Mouse (Mus musculus) limb, embryonic 14.5 days (tissue): ENCODE measurements around the gene Gimap1. TPM values are rescaled to one million over a fixed set of nuclear protein-coding genes. Genes with fewer than 3 reads are reported as not detected.

Experiments
- ATAC-seq: fragments of 200-750 bp; cut with Nextera tagmentation; 2 replicates; pipeline ENCODE4 v1.8.0; 2017; ENCODE audit warnings: low read depth, moderate number of reproducible peaks, moderate TSS enrichment; ENCODE audit not compliant: low FRiP score
- DNase-seq: peaks from one replicate; pipeline ENCODE4 v3.0.0-alpha.2; 2015; ENCODE audit warnings: low spot score
- H3K27ac ChIP-seq: fragments of 300-500 bp; sonication (generic); replicated peaks from 2 replicates; pipeline ENCODE4 v1.5.1; 2014; ENCODE audit warnings: low read depth, mild to moderate bottlenecking, low read length, moderate library complexity, mixed read lengths
- H3K27me3 ChIP-seq: fragments of 300-500 bp; sonication (generic); 2 replicates; pipeline ENCODE4 v1.6.1; 2014; ENCODE audit warnings: low read length, mixed read lengths; ENCODE audit not compliant: control insufficient read depth, insufficient read depth
- H3K36me3 ChIP-seq: fragments of 300-500 bp; sonication (generic); 2 replicates; pipeline ENCODE4 v1.6.1; 2014; ENCODE audit warnings: mild to moderate bottlenecking, low read length, moderate library complexity, mixed read lengths; ENCODE audit not compliant: control insufficient read depth, insufficient read depth
- H3K4me1 ChIP-seq: fragments of 300-500 bp; sonication (generic); 2 replicates; pipeline ENCODE4 v1.6.1; 2014; ENCODE audit warnings: antibody characterized with exemption, low read length, mixed read lengths; ENCODE audit not compliant: control insufficient read depth, insufficient read depth
- H3K4me2 ChIP-seq: fragments of 300-500 bp; sonication (generic); replicated peaks from 2 replicates; pipeline ENCODE4 v1.6.1; 2014; ENCODE audit warnings: low read depth, mild to moderate bottlenecking, low read length, moderate library complexity; ENCODE audit not compliant: severe bottlenecking
- H3K4me3 ChIP-seq: fragments of 300-500 bp; sonication (generic); replicated peaks from 2 replicates; pipeline ENCODE4 v1.5.1; 2014; ENCODE audit warnings: low read length
- H3K9ac ChIP-seq: fragments of 300-500 bp; sonication (generic); 2 replicates; pipeline ENCODE4 v1.6.1; 2014; ENCODE audit warnings: mild to moderate bottlenecking, low read depth, low read length, moderate library complexity; ENCODE audit not compliant: severe bottlenecking
- H3K9me3 ChIP-seq: fragments of 300-500 bp; sonication (generic); 2 replicates; pipeline ENCODE4 v1.6.1; 2016; ENCODE audit warnings: low read length; ENCODE audit not compliant: control insufficient read depth
- POLR2A ChIP-seq: fragments of 200-500 bp; IDR thresholded peaks from 2 replicates; pipeline ENCODE4 v1.8.0; 2012; ENCODE audit warnings: inconsistent platforms, mild to moderate bottlenecking, moderate library complexity, borderline replicate concordance; ENCODE audit not compliant: insufficient read depth, insufficient read length; ENCODE audit errors: extremely low read depth
- WGBS: fragments of 180-500 bp; shearing (Covaris S2); extraction: QIAGEN DNeasy Blood & Tissue Kit; methylation state at CpG from one replicate; pipeline ENCODE4 v1.1.7; 2014; 5-methylcytosine and 5-hydroxymethylcytosine counted together
- polyA plus RNA-seq, 2 experiments: library from polyadenylated mRNA; depleted of rRNA in 1 of 2; stranded (reverse) in 1 of 2; unstranded in 1 of 2; fragments of >200 nt; fragmentation: Nextera tagmentation in 1 of 2; extraction: Ambion mirVana in 1 of 2; gene quantifications; 2 replicates each; pipeline versions ENCODE4 v1.2.1 to v1.2.3; 2012 to 2014

Gimap1 gene
- polyA plus RNA-seq, 2 experiments: 4.0 to 11.9 TPM

GRCm38 (mm10) chr6:48785601-48786000 lies 46.7 kb downstream of the Gimap1 start:
- H3K36me3 ChIP-seq: no peaks in the 10 kb centered on the region
- no peak overlapping the region for H3K4me3 ChIP-seq
- H3K9ac ChIP-seq: no peak overlapping the region
- no peaks in the 10 kb centered on the region for H3K4me1 ChIP-seq
- WGBS: 63% methylated on average over 2 of the region's 2 CpGs
- no peaks in the 10 kb centered on the region for H3K27me3 ChIP-seq
- H3K27ac ChIP-seq: no peak overlapping the region
- H3K9me3 ChIP-seq: no peaks in the 10 kb centered on the region
- DNase-seq (no peak), ATAC-seq (no peak)
- no peak for TF ChIP-seq POLR2A
- no peak overlapping the region for H3K4me2 ChIP-seq

- WGBS: 80% methylated on average over 2 of the region's 2 CpGs
- no peaks in the 10 kb centered on the region for H3K36me3 ChIP-seq
- H3K4me3 ChIP-seq: no peak overlapping the region
- H3K27ac ChIP-seq: no peak overlapping the region
- H3K4me1 ChIP-seq: no peaks in the 10 kb centered on the region
- no peak for TF ChIP-seq POLR2A
- no peaks in the 10 kb centered on the region for H3K9me3 ChIP-seq
- no peaks in the 10 kb centered on the region for H3K27me3 ChIP-seq
- no peak for ATAC-seq
- H3K4me2 ChIP-seq: no peak overlapping the region
- DNase-seq: no peak
- no peak overlapping the region for H3K9ac ChIP-seq
Observed at GRCm38 (mm10) chr6:48787867-48788266, 49.0 kb downstream of the Gimap1 start.

Other genes starting within 250 kb of the Gimap1 start
- 11.0 and 13.1 TPM in 2 replicates for gene Atp6v0e2, start 201.4 kb upstream of the Gimap1 start, polyA plus RNA-seq (2012; rRNA removed)
- 7.8 and 8.7 TPM in 2 replicates for gene Atp6v0e2, start 201.4 kb upstream of the Gimap1 start, polyA plus RNA-seq (2014; fragmentation: Nextera tagmentation; extraction: Ambion mirVana)
- 17.6 and 18.4 TPM in 2 replicates for gene Lrrc61, start 184.3 kb upstream of the Gimap1 start, polyA plus RNA-seq (2012; rRNA removed)
- 5.9 and 6.7 TPM in 2 replicates for gene Lrrc61, start 184.3 kb upstream of the Gimap1 start, polyA plus RNA-seq (2014; fragmentation: Nextera tagmentation; extraction: Ambion mirVana)
- 15.2 and 19.7 TPM in 2 replicates for gene Rarres2, start 166.3 kb upstream of the Gimap1 start, polyA plus RNA-seq (2012; rRNA removed)
- gene Rarres2, start 166.3 kb upstream of the Gimap1 start, polyA plus RNA-seq (2014; fragmentation: Nextera tagmentation; extraction: Ambion mirVana): 16.1 and 21.3 TPM in 2 replicates
- 0.78 TPM in 1 of 2 replicates, not detected in the other for gene Gm45021, start 149.4 kb upstream of the Gimap1 start, polyA plus RNA-seq (2012; rRNA removed)
- gene Gm45021, start 149.4 kb upstream of the Gimap1 start, polyA plus RNA-seq (2014; fragmentation: Nextera tagmentation; extraction: Ambion mirVana): 0.94 TPM in 1 of 2 replicates, not detected in the other
- gene Repin1, start 145.2 kb upstream of the Gimap1 start, polyA plus RNA-seq (2012; rRNA removed): 35.2 and 55.3 TPM in 2 replicates
- 23.3 and 25.7 TPM in 2 replicates for gene Repin1, start 145.2 kb upstream of the Gimap1 start, polyA plus RNA-seq (2014; fragmentation: Nextera tagmentation; extraction: Ambion mirVana)
- not detected in 2 replicates for gene Gm44965, start 145.1 kb upstream of the Gimap1 start, polyA plus RNA-seq (2012; rRNA removed)
- gene Gm44965, start 145.1 kb upstream of the Gimap1 start, polyA plus RNA-seq (2014; fragmentation: Nextera tagmentation; extraction: Ambion mirVana): not detected in 2 replicates
- gene Zfp775, start 137.0 kb upstream of the Gimap1 start, polyA plus RNA-seq (2012; rRNA removed): 4.8 and 6.4 TPM in 2 replicates
- gene Zfp775, start 137.0 kb upstream of the Gimap1 start, polyA plus RNA-seq (2014; fragmentation: Nextera tagmentation; extraction: Ambion mirVana): 5.8 and 5.9 TPM in 2 replicates
- gene AI854703, start 112.3 kb upstream of the Gimap1 start, polyA plus RNA-seq (2012; rRNA removed): 1.1 and 1.5 TPM in 2 replicates
- 0.76 and 0.87 TPM in 2 replicates for gene AI854703, start 112.3 kb upstream of the Gimap1 start, polyA plus RNA-seq (2014; fragmentation: Nextera tagmentation; extraction: Ambion mirVana)
- 2.3 TPM in 2 replicates for gene Gimap8, start 91.8 kb upstream of the Gimap1 start, polyA plus RNA-seq (2012; rRNA removed)
- 0.40 and 0.70 TPM in 2 replicates for gene Gimap8, start 91.8 kb upstream of the Gimap1 start, polyA plus RNA-seq (2014; fragmentation: Nextera tagmentation; extraction: Ambion mirVana)
- 5.8 and 6.2 TPM in 2 replicates for gene Gimap9, start 62.9 kb upstream of the Gimap1 start, polyA plus RNA-seq (2012; rRNA removed)
- 6.0 and 6.2 TPM in 2 replicates for gene Gimap9, start 62.9 kb upstream of the Gimap1 start, polyA plus RNA-seq (2014; fragmentation: Nextera tagmentation; extraction: Ambion mirVana)
- 9.6 and 9.7 TPM in 2 replicates for gene Gimap4, start 54.5 kb upstream of the Gimap1 start, polyA plus RNA-seq (2012; rRNA removed)
- gene Gimap4, start 54.5 kb upstream of the Gimap1 start, polyA plus RNA-seq (2014; fragmentation: Nextera tagmentation; extraction: Ambion mirVana): 9.8 and 11.2 TPM in 2 replicates
- 11.4 and 15.0 TPM in 2 replicates for gene Gimap6, start 30.8 kb upstream of the Gimap1 start, polyA plus RNA-seq (2012; rRNA removed)
- gene Gimap6, start 30.8 kb upstream of the Gimap1 start, polyA plus RNA-seq (2014; fragmentation: Nextera tagmentation; extraction: Ambion mirVana): 17.7 and 19.9 TPM in 2 replicates
- gene Gm28053, start 20.4 kb upstream of the Gimap1 start, polyA plus RNA-seq (2012; rRNA removed): 0.82 TPM in 1 of 2 replicates, not detected in the other
- gene Gm28053, start 20.4 kb upstream of the Gimap1 start, polyA plus RNA-seq (2014; fragmentation: Nextera tagmentation; extraction: Ambion mirVana): 1.2 and 2.2 TPM in 2 replicates
- gene Gimap7, start 20.4 kb upstream of the Gimap1 start, polyA plus RNA-seq (2012; rRNA removed): not detected in 2 replicates
- gene Gimap7, start 20.4 kb upstream of the Gimap1 start, polyA plus RNA-seq (2014; fragmentation: Nextera tagmentation; extraction: Ambion mirVana): not detected in 2 replicates
- gene Gimap5, start 7.1 kb downstream of the Gimap1 start, polyA plus RNA-seq (2012; rRNA removed): 3.5 and 3.7 TPM in 2 replicates
- gene Gimap5, start 7.1 kb downstream of the Gimap1 start, polyA plus RNA-seq (2014; fragmentation: Nextera tagmentation; extraction: Ambion mirVana): 3.8 and 4.9 TPM in 2 replicates
- not detected in 2 replicates for gene Gimap3, start 31.8 kb downstream of the Gimap1 start, polyA plus RNA-seq (2012; rRNA removed)
- gene Gimap3, start 31.8 kb downstream of the Gimap1 start, polyA plus RNA-seq (2014; fragmentation: Nextera tagmentation; extraction: Ambion mirVana): not detected in 2 replicates
- gene Tmem176a, start 101.9 kb downstream of the Gimap1 start, polyA plus RNA-seq (2012; rRNA removed): 49.7 and 61.3 TPM in 2 replicates
- 80.7 and 90.9 TPM in 2 replicates for gene Tmem176a, start 101.9 kb downstream of the Gimap1 start, polyA plus RNA-seq (2014; fragmentation: Nextera tagmentation; extraction: Ambion mirVana)
- gene Tmem176b, start 102.4 kb downstream of the Gimap1 start, polyA plus RNA-seq (2012; rRNA removed): 227 and 235 TPM in 2 replicates
- 232 and 255 TPM in 2 replicates for gene Tmem176b, start 102.4 kb downstream of the Gimap1 start, polyA plus RNA-seq (2014; fragmentation: Nextera tagmentation; extraction: Ambion mirVana)
- gene Aoc1, start 133.8 kb downstream of the Gimap1 start, polyA plus RNA-seq (2012; rRNA removed): 0.08 and 0.34 TPM in 2 replicates
- gene Aoc1, start 133.8 kb downstream of the Gimap1 start, polyA plus RNA-seq (2014; fragmentation: Nextera tagmentation; extraction: Ambion mirVana): not detected in 2 replicates
- gene 1600015I10Rik, start 190.8 kb downstream of the Gimap1 start, polyA plus RNA-seq (2012; rRNA removed): 0.04 TPM in 1 of 2 replicates, not detected in the other
- gene 1600015I10Rik, start 190.8 kb downstream of the Gimap1 start, polyA plus RNA-seq (2014; fragmentation: Nextera tagmentation; extraction: Ambion mirVana): not detected in 2 replicates
- not detected in 2 replicates for gene Doxl2, start 235.9 kb downstream of the Gimap1 start, polyA plus RNA-seq (2012; rRNA removed)
- gene Doxl2, start 235.9 kb downstream of the Gimap1 start, polyA plus RNA-seq (2014; fragmentation: Nextera tagmentation; extraction: Ambion mirVana): not detected in 2 replicates
- gene Svs1, start 247.8 kb downstream of the Gimap1 start, polyA plus RNA-seq (2012; rRNA removed): not detected in 2 replicates
- gene Svs1, start 247.8 kb downstream of the Gimap1 start, polyA plus RNA-seq (2014; fragmentation: Nextera tagmentation; extraction: Ambion mirVana): not detected in 2 replicates